Mouse (Mus musculus): ENCODE measurements around the gene Acot4. TPM values are rescaled to one million over a fixed set of nuclear protein-coding genes. Genes with fewer than 3 reads are reported as not detected.
"Not testable (repeated sequence)": the region's sequence is repeated elsewhere in the genome, so short reads cannot be mapped to it uniquely, and the experiment has no call there.

Acot4 gene
- total RNA-seq, 1 experiment from 2014 or later, result not detected

- not testable (repeated sequence) for ATAC-seq (ENCODE audit: extremely low read depth, insufficient number of reproducible peaks, low FRiP score, poor library complexity, severe bottlenecking)
These were observed 9.9 kb upstream of the Acot4 start for GRCm38 (mm10) chr12:84028328-84028727.

GRCm38 (mm10) chr12:84029043-84029442 lies 9.1 kb upstream of the Acot4 start:
- ATAC-seq (ENCODE audit: extremely low read depth, insufficient number of reproducible peaks, low FRiP score, poor library complexity, severe bottlenecking), result not testable (repeated sequence)

DNA sequence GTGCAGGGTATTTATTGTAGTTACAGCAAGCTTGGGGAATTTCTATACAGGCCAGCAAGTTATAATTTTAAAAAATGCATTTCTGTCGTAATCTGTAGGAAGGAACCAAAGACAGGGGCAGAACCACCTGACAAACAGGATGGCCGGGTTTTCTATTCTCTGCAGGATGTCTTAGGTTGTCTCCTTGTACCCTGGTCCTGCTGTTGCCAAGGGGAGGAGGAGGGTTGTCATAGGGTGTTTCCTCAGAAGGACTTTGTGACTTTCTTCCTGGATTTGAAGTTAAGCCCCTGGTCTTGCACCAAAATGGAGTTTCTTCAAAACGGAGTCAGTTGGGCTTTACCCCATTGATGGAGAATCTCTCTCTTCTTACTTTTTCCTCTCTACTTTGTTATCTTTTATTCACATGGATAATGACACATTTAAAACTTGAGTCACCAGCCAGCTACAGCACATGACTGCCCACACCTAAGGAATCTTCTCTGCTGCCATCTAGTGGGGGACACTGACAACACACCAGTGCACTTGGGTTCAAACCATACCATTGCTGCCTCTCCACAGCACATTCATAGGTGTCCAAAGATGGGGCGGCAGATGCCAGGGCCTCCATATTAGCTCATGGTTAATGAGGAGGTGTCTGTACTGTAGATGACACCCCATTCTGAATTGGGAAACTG lies 7.4 kb upstream of the Acot4 start:
- ATAC-seq (ENCODE audit: extremely low read depth, insufficient number of reproducible peaks, low FRiP score, poor library complexity, severe bottlenecking), result peak; percentile 96

- no peak for ATAC-seq (ENCODE audit: extremely low read depth, insufficient number of reproducible peaks, low FRiP score, poor library complexity, severe bottlenecking)
These were observed 5.3 kb upstream of the Acot4 start for GRCm38 (mm10) chr12:84032854-84033253.

GRCm38 (mm10) chr12:84033302-84033701 lies 4.9 kb upstream of the Acot4 start:
- ATAC-seq (ENCODE audit: extremely low read depth, insufficient number of reproducible peaks, low FRiP score, poor library complexity, severe bottlenecking), result not testable (repeated sequence)

GRCm38 (mm10) chr12:84034108-84034507 lies 4.1 kb upstream of the Acot4 start:
- ATAC-seq (ENCODE audit: extremely low read depth, insufficient number of reproducible peaks, low FRiP score, poor library complexity, severe bottlenecking), result no peak

DNA sequence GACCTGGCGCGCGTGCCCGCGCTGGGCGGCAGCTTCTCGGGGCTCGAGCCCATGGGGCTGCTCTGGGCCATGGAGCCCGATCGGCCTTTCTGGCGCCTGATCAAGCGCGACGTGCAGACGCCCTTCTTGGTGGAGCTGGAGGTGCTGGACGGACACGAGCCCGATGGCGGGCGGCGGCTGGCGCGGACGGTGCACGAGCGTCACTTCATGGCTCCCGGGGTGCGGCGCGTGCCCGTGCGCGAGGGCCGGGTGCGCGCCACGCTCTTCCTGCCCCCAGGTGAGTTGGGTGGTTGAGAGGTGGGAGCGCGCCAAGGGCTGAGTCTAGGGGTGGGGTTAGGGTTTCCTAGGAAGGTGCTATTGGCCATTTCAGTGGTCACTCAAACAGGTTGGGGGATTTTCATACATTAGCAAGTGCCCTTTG lies 522 bp downstream of the Acot4 start, which contains the start of gene Gm49366:
Gene Gm49366, plus strand, starts transcription at position 245 of the 421 bp plus-strand sequence.
- not testable (repeated sequence) for ATAC-seq (ENCODE audit: extremely low read depth, insufficient number of reproducible peaks, low FRiP score, poor library complexity, severe bottlenecking)

DNA sequence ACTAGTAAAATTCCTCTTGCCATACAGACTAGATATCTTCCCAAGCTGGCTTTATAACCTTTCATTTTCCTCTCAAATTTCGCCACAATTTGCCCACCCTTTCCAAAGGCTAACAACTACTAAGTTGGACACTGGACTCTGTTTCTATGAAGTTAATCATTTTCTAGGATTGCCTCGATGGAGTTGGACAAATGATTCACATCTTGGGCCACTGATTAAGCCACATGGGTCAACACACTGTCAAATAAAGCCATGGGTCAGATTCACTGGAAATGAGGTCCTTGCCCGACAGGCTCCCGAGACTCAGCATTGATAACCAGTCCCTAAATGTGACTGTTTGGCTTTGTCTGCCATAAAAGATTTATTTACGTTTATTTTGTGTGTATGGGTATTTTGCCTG lies 4.1 kb downstream of the Acot4 start:
- ATAC-seq (ENCODE audit: extremely low read depth, insufficient number of reproducible peaks, low FRiP score, poor library complexity, severe bottlenecking), result no peak

GRCm38 (mm10) chr12:84044045-84044444 lies 5.9 kb downstream of the Acot4 start:
- ATAC-seq (ENCODE audit: extremely low read depth, insufficient number of reproducible peaks, low FRiP score, poor library complexity, severe bottlenecking), result no peak

DNA sequence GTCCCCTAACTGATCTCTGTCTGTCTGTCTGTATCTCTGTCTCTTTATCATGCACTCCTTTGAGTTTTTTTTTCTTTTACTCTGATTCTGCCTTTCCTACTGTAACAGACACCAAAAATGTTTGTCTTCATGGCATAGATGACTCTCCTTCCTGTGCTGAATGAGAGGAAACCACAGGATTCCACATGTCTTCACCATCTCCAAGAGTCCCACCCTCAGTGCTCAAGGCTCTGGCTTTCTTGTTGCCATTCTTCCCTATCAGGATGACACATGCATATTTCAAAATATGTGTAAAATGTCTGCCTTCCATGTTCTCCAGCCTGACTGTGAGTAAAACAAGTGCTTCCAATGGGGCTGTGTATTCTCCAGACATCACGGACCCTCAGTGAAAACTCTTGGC lies 8.7 kb downstream of the Acot4 start:
- ATAC-seq (ENCODE audit: extremely low read depth, insufficient number of reproducible peaks, low FRiP score, poor library complexity, severe bottlenecking), result no peak

GRCm38 (mm10) chr12:84050744-84051143 lies 12.6 kb downstream of the Acot4 start:
- ATAC-seq (ENCODE audit: extremely low read depth, insufficient number of reproducible peaks, low FRiP score, poor library complexity, severe bottlenecking), result not testable (repeated sequence)

DNA sequence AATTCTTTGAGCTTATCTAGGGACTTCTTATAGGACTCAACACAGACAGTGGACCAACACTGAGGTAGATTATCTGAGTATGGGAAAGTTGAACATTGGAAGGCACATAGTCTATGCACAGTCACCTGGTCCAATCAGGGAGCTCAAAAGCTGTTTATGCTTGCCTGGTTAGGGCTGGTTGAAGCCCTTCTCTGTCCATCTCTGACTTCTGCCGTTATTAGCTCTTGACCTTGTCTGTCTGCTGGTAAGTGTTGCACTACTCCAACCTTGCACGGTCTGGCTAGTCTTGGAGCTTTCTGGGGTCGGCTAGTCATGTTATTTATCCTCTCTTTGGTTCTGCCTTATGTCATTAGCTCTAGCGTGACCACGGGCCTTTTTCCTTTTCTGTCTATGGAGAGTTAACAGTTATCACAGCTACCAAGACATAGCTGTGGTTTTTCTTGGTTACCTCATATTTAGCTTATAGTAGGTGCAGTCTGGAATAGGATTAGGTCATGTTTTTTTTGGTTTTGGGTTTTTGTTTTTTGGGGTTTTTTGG lies 13.8 kb downstream of the Acot4 start, which contains the start of gene Acot3:
Gene Acot3, plus strand, starts transcription at position 208 of the 538 bp plus-strand sequence.
- no peak for ATAC-seq (ENCODE audit: extremely low read depth, insufficient number of reproducible peaks, low FRiP score, poor library complexity, severe bottlenecking)

- no peak for ATAC-seq (ENCODE audit: extremely low read depth, insufficient number of reproducible peaks, low FRiP score, poor library complexity, severe bottlenecking)
These were observed 14.4 kb downstream of the Acot4 start for GRCm38 (mm10) chr12:84052609-84053008.

DNA sequence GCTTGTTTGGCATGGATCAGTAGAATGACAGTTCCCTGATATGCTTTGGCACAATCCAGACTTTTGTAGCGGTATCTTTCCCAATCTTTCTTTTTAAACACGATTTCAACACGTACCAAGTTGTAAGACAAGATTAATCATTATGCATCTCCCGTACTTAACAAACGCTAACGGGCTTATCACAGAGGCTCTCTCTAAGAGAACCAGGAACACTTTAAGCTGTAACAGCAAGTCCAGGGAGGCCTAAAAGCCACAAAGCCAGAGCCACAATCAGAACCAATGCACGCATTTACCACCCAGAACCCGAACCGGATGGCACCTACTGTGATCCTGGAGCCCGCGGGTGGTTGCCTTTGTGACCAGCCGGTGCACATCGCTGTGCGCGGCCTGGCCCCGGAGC lies 15.0 kb downstream of the Acot4 start:
- ATAC-seq (ENCODE audit: extremely low read depth, insufficient number of reproducible peaks, low FRiP score, poor library complexity, severe bottlenecking), result no peak

DNA sequence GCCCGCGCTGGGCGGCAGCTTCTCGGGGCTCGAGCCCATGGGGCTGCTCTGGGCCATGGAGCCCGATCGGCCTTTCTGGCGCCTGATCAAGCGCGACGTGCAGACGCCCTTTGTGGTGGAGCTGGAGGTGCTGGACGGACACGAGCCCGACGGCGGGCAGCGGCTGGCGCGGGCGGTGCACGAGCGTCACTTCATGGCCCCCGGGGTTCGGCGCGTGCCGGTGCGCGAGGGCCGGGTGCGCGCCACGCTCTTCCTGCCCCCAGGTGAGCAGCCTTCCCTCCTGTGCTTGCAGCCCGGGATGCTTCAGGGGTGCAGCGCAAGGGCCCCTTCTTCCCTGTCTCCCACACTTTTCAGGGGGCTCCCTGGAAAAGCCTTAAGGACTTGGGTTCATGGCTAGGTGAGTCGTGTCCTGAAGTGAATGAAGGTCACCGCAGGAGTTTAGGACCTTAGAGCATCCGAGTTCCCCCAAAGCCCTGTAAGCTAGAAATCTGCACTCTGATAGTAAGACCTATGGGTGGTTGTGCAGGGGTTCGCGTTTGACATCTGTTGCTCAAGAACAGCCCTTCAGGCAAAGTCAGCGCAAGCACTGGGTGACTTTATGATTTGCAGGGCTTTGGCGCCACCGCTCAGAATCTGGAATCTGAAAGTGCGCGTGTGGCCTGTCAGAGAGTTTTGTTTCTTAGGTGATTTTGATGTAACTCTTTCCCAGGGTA lies 15.7 kb downstream of the Acot4 start:
- ATAC-seq (ENCODE audit: extremely low read depth, insufficient number of reproducible peaks, low FRiP score, poor library complexity, severe bottlenecking), result no peak

DNA sequence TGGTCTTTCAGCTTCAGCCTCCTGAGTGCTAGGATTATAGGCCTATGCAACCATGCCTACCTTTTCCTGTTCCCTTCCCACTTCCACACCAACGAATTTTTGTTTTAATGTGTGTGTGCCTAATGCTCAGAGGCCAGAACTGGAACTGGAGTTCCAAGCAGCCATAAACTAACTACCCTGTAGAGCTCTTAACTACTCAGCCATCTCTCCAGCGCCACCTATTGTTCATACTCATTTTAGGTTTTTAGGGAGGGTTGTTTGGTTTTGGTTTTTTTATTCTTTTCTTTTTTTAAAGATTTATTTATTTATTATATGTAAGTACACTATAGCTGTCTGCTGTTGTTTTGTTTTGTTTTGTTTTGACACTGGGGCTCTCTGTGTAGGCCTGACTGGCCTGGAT lies 22.8 kb downstream of the Acot4 start:
- peak; percentile 43; the same call in 1 of the 2 replicates for ATAC-seq (ENCODE audit: extremely low read depth, insufficient number of reproducible peaks, low FRiP score, poor library complexity, severe bottlenecking)

DNA sequence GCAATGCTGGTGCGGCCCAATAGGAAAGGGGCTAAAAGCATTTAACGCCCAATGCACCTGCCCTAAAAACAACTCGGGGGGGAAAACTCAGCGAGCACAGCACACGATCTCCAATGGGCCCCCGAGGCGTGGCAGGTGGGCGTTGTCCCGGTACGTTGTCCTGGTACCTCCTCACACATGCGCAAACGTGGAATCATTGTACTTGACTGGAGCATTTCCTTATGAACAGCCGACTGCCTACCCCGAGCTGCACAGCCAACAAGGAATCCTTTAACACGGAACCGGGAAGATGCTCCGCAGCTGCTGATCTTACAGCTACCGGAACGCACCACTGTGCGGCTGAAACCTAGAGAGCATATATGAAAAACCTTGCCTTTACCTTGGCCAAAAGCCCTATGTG lies 24.2 kb downstream of the Acot4 start:
- ATAC-seq (ENCODE audit: extremely low read depth, insufficient number of reproducible peaks, low FRiP score, poor library complexity, severe bottlenecking), result no peak

DNA sequence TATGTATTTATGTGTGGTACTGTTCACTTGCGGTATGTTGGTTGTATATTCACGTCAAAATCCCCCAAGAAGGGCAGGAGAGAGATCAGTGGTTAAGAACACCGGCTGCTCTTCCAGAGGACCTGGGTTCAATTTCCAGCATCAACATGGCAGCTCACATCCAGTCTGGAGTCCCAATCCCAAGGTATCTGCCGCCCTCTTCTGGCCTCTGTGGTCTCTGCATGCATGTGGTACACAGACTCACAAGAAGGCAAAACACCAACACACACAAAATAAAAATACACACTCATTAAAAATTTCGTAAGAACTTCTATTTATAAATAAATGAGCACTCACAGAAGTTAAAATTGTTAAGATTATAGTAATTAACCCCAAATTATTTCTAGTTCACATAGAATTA lies 25.0 kb downstream of the Acot4 start:
- no peak for ATAC-seq (ENCODE audit: extremely low read depth, insufficient number of reproducible peaks, low FRiP score, poor library complexity, severe bottlenecking)

- no peak for ATAC-seq (ENCODE audit: extremely low read depth, insufficient number of reproducible peaks, low FRiP score, poor library complexity, severe bottlenecking)
These were observed 25.7 kb downstream of the Acot4 start for GRCm38 (mm10) chr12:84063833-84064232.

DNA sequence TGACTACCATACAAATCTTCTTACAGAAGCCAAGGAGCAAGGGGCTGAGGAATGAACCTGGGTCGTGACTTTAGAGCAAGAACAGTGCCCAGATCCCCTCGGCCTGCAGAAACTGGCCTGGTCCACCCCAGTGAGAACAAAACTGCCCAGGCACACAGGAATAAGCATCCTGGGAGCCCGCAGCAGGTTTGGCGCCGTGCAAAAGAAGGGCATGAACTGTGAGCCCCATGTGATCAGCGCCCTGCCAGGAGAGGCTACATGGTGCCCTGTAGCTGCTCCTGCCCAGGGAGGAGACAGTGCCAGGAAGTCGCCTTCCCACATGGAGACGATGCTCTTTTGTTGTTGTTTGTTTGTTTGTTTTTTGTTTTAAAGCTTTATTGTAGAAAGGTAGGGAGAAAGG lies 26.4 kb downstream of the Acot4 start:
- no peak for ATAC-seq (ENCODE audit: extremely low read depth, insufficient number of reproducible peaks, low FRiP score, poor library complexity, severe bottlenecking)

Data from neutrophil, adult 5-6 weeks (primary cell).